Mouse (Mus musculus): ENCODE data around the gene Ccdc171. TPM values are rescaled to one million over a fixed set of nuclear protein-coding genes. Genes with fewer than 3 reads are reported as not detected.
A peak's percentile ranks its signal among the peaks of the same experiment; 100 is the strongest.
"Not testable (repeated sequence)": the region's sequence is repeated elsewhere in the genome, so short reads cannot be mapped to it uniquely, and the experiment has no call there.

The Ccdc171 gene
- polyA plus RNA-seq, 1 experiment from 2014 or later = 6.4 TPM

- Histone ChIP-seq H3K9ac (no peak overlapping the region), H3K4me1 (no peaks in the 10 kb centered on the region), H3K27me3 (no peaks in the 10 kb centered on the region), H3K36me3 (no peaks in the 10 kb centered on the region), H3K4me3 (no peak overlapping the region), H3K27ac (no peak overlapping the region), H3K9me3 (no peaks in the 10 kb centered on the region), H3K4me2 (no peak overlapping the region)
- 82% methylated on average over 3 of the region's 3 CpGs for WGBS
- no peak for ATAC-seq (ENCODE audit: insufficient number of reproducible peaks, insufficient read depth, low FRiP score, low TSS enrichment, low read depth)
These were observed 13.1 kb upstream of the Ccdc171 start for GRCm38 (mm10) chr4:83512217-83512616.

- no peak overlapping the region for H3K4me2 ChIP-seq
- H3K4me3 ChIP-seq = no peak overlapping the region
- no peak overlapping the region for H3K27ac ChIP-seq
- no peaks in the 10 kb centered on the region for H3K9me3 ChIP-seq
- no peaks in the 10 kb centered on the region for H3K4me1 ChIP-seq
- no peak for ATAC-seq (ENCODE audit: insufficient number of reproducible peaks, insufficient read depth, low FRiP score, low TSS enrichment, low read depth)
- no peak overlapping the region for H3K9ac ChIP-seq
- H3K27me3 ChIP-seq = no peaks in the 10 kb centered on the region
- 67% methylated on average over 2 of the region's 2 CpGs for WGBS
- H3K36me3 ChIP-seq = no peaks in the 10 kb centered on the region
These were observed 12.7 kb upstream of the Ccdc171 start for GRCm38 (mm10) chr4:83512644-83513043.

- no peak overlapping the region for H3K27ac ChIP-seq
- H3K9ac ChIP-seq = no peak overlapping the region
- no peaks in the 10 kb centered on the region for H3K36me3 ChIP-seq
- no peaks in the 10 kb centered on the region for H3K27me3 ChIP-seq
- WGBS = 55% methylated on average over 1 of the region's 1 CpGs
- 0 out of 2 replicates have a peak, but pooled peaks have one; percentile 56 for ATAC-seq (ENCODE audit: insufficient number of reproducible peaks, insufficient read depth, low FRiP score, low TSS enrichment, low read depth)
- H3K4me2 ChIP-seq = no peak overlapping the region
- H3K4me1 ChIP-seq = no peaks in the 10 kb centered on the region
- H3K9me3 ChIP-seq = no peaks in the 10 kb centered on the region
- H3K4me3 ChIP-seq = no peak overlapping the region
These were observed 11.2 kb upstream of the Ccdc171 start for GRCm38 (mm10) chr4:83514183-83514582.

- H3K9ac ChIP-seq = no peak overlapping the region
- 0 out of 2 replicates have a peak, but pooled peaks have one; percentile 37 for ATAC-seq (ENCODE audit: insufficient number of reproducible peaks, insufficient read depth, low FRiP score, low TSS enrichment, low read depth)
- no peaks in the 10 kb centered on the region for H3K27me3 ChIP-seq
- no peaks in the 10 kb centered on the region for H3K36me3 ChIP-seq
- no peak overlapping the region for H3K4me3 ChIP-seq
- H3K4me2 ChIP-seq = no peak overlapping the region
- WGBS = 83% methylated on average over 10 of the region's 10 CpGs
- H3K9me3 ChIP-seq = no peaks in the 10 kb centered on the region
- no peak overlapping the region for H3K27ac ChIP-seq
- H3K4me1 ChIP-seq = no peaks in the 10 kb centered on the region
These were observed 10.2 kb upstream of the Ccdc171 start for GRCm38 (mm10) chr4:83514976-83515669.

- not testable (repeated sequence) for H3K4me1 ChIP-seq
These were observed 9.2 kb upstream of the Ccdc171 start for GRCm38 (mm10) chr4:83516144-83516543.

GRCm38 (mm10) chr4:83519148-83519547 is 6.2 kb upstream of the Ccdc171 start:
- Histone ChIP-seq H3K4me1 (no peaks in the 10 kb centered on the region), H3K9me3 (no peaks in the 10 kb centered on the region)
- 89% methylated on average over 2 of the region's 2 CpGs for WGBS

More at GRCm38 (mm10) chr4:83516144-83516543, 9.2 kb upstream of the Ccdc171 start:
- not testable (repeated sequence) for ATAC-seq (ENCODE audit: insufficient number of reproducible peaks, insufficient read depth, low FRiP score, low TSS enrichment, low read depth); H3K36me3 ChIP-seq; H3K27ac ChIP-seq; H3K4me2 ChIP-seq; H3K4me3 ChIP-seq; H3K9me3 ChIP-seq; H3K27me3 ChIP-seq; H3K9ac ChIP-seq
- WGBS = 90% methylated on average over 5 of the region's 6 CpGs

GRCm38 (mm10) chr4:83519807-83520206 is 5.5 kb upstream of the Ccdc171 start:
- ATAC-seq (ENCODE audit: insufficient number of reproducible peaks, insufficient read depth, low FRiP score, low TSS enrichment, low read depth) = no peak
- H3K4me1 ChIP-seq = no peaks in the 10 kb centered on the region
- H3K36me3 ChIP-seq = no peaks in the 10 kb centered on the region
- H3K27ac ChIP-seq = no peak overlapping the region
- H3K9ac ChIP-seq = no peak overlapping the region
- no peak overlapping the region for H3K4me3 ChIP-seq
- no peaks in the 10 kb centered on the region for H3K9me3 ChIP-seq
- H3K27me3 ChIP-seq = no peaks in the 10 kb centered on the region
- no peak overlapping the region for H3K4me2 ChIP-seq

More at GRCm38 (mm10) chr4:83519148-83519547, 6.2 kb upstream of the Ccdc171 start:
- no peak overlapping the region for H3K27ac ChIP-seq
- H3K4me2 ChIP-seq = no peak overlapping the region
- H3K27me3 ChIP-seq = no peaks in the 10 kb centered on the region
- H3K9ac ChIP-seq = no peak overlapping the region
- no peak overlapping the region for H3K4me3 ChIP-seq
- no peak for ATAC-seq (ENCODE audit: insufficient number of reproducible peaks, insufficient read depth, low FRiP score, low TSS enrichment, low read depth)
- no peaks in the 10 kb centered on the region for H3K36me3 ChIP-seq

- Histone ChIP-seq H3K4me1 (no peaks in the 10 kb centered on the region), H3K27ac (no peak overlapping the region), H3K4me3 (no peak overlapping the region), H3K27me3 (no peaks in the 10 kb centered on the region), H3K4me2 (no peak overlapping the region), H3K9ac (no peak overlapping the region), H3K36me3 (no peaks in the 10 kb centered on the region), H3K9me3 (no peaks in the 10 kb centered on the region)
- no peak for ATAC-seq (ENCODE audit: insufficient number of reproducible peaks, insufficient read depth, low FRiP score, low TSS enrichment, low read depth)
- WGBS = 85% methylated on average over 4 of the region's 4 CpGs
These were observed 5.0 kb upstream of the Ccdc171 start for GRCm38 (mm10) chr4:83520308-83520707.

GRCm38 (mm10) chr4:83522066-83522465 is 3.3 kb upstream of the Ccdc171 start:
- no peak overlapping the region for H3K9ac ChIP-seq
- H3K4me1 ChIP-seq = 0 out of 2 replicates have a peak, but pooled peaks cover 5% of the 10 kb centered on the region
- no peaks in the 10 kb centered on the region for H3K36me3 ChIP-seq
- no peak for ATAC-seq (ENCODE audit: insufficient number of reproducible peaks, insufficient read depth, low FRiP score, low TSS enrichment, low read depth)
- no peaks in the 10 kb centered on the region for H3K9me3 ChIP-seq
- no peak overlapping the region for H3K4me2 ChIP-seq
- H3K27me3 ChIP-seq = no peaks in the 10 kb centered on the region
- no peak overlapping the region for H3K4me3 ChIP-seq
- H3K27ac ChIP-seq = no peak overlapping the region
- WGBS = 32% methylated on average over 5 of the region's 5 CpGs

GRCm38 (mm10) chr4:83524456-83524842 is 896 bp upstream of the Ccdc171 start:
- Histone ChIP-seq H3K36me3 (no peaks in the 10 kb centered on the region), H3K9me3 (no peaks in the 10 kb centered on the region), H3K4me3 (peak overlapping the region; percentile 72), H3K9ac (peak overlapping the region; percentile 86), H3K4me1 (0 out of 2 replicates have a peak, but pooled peaks cover 5% of the 10 kb centered on the region), H3K27ac (peak overlapping the region; percentile 97), H3K4me2 (peak overlapping the region; percentile 81), H3K27me3 (no peaks in the 10 kb centered on the region)
- ATAC-seq (ENCODE audit: insufficient number of reproducible peaks, insufficient read depth, low FRiP score, low TSS enrichment, low read depth) = no peak
- 10% methylated on average over 6 of the region's 6 CpGs for WGBS

GRCm38 (mm10) chr4:83525690-83526055 is 328 bp downstream of the Ccdc171 start:
- no peaks in the 10 kb centered on the region for H3K36me3 ChIP-seq
- no peaks in the 10 kb centered on the region for H3K27me3 ChIP-seq
- peak overlapping the region; percentile 79 for H3K9ac ChIP-seq
- peak overlapping the region; percentile 97 for H3K27ac ChIP-seq
- H3K4me2 ChIP-seq = peak overlapping the region; percentile 81
- WGBS = 1% methylated on average over 18 of the region's 18 CpGs
- ATAC-seq (ENCODE audit: insufficient number of reproducible peaks, insufficient read depth, low FRiP score, low TSS enrichment, low read depth) = peak; percentile 72
- peak overlapping the region; percentile 72 for H3K4me3 ChIP-seq
- H3K9me3 ChIP-seq = no peaks in the 10 kb centered on the region
- 0 out of 2 replicates have a peak, but pooled peaks cover 5% of the 10 kb centered on the region for H3K4me1 ChIP-seq

GRCm38 (mm10) chr4:83526270-83526987 is 1.1 kb downstream of the Ccdc171 start:
- Histone ChIP-seq H3K36me3 (no peaks in the 10 kb centered on the region), H3K4me2 (peak overlapping the region; percentile 81), H3K4me3 (peak overlapping the region; percentile 72), H3K4me1 (0 out of 2 replicates have a peak, but pooled peaks cover 5% of the 10 kb centered on the region), H3K9me3 (no peaks in the 10 kb centered on the region), H3K9ac (peak overlapping the region; percentile 22; the same call in 1 of the 2 replicates), H3K27ac (no peak overlapping the region), H3K27me3 (no peaks in the 10 kb centered on the region)
- no peak for ATAC-seq (ENCODE audit: insufficient number of reproducible peaks, insufficient read depth, low FRiP score, low TSS enrichment, low read depth)
- 10% methylated on average over 13 of the region's 13 CpGs for WGBS
